Mouse (Mus musculus) limb, embryonic 11.5 days (tissue): ENCODE measurements at regions not wholly inside any gene's neighbourhood (a gene's known extent, or its start where the extent isn't known, plus 50 kb on each side); places are given as distances from the start of the nearest gene placed in this dataset.
A peak's percentile ranks its signal among the peaks of the same experiment; 100 is the strongest.

Experiments used
- ATAC-seq: fragments of 200-750 bp; cut with Nextera tagmentation; 2 replicates; pipeline ENCODE4 v1.8.0; 2017; ENCODE audit warnings: low read depth; ENCODE audit not compliant: insufficient number of reproducible peaks, low FRiP score, low TSS enrichment
- DNase-seq: peaks from one replicate; pipeline ENCODE4 v3.0.0-alpha.2; 2015; ENCODE audit warnings: low spot score
- H3K27ac ChIP-seq: fragments of 300-500 bp; sonication (generic); replicated peaks from 2 replicates; pipeline ENCODE4 v1.5.1; 2014; ENCODE audit warnings: low read depth, mild to moderate bottlenecking, low read length
- H3K27me3 ChIP-seq: fragments of 300-500 bp; sonication (generic); 2 replicates; pipeline ENCODE4 v1.6.1; 2014; ENCODE audit warnings: mild to moderate bottlenecking, low read length, mixed read lengths; ENCODE audit not compliant: control insufficient read depth, insufficient read depth
- H3K36me3 ChIP-seq: fragments of 300-500 bp; sonication (generic); 2 replicates; pipeline ENCODE4 v1.6.1; 2014; ENCODE audit warnings: mild to moderate bottlenecking, low read length, moderate library complexity, mixed read lengths; ENCODE audit not compliant: control insufficient read depth, insufficient read depth
- H3K4me1 ChIP-seq: fragments of 300-500 bp; sonication (generic); 2 replicates; pipeline ENCODE4 v1.6.1; 2014; ENCODE audit warnings: low read length, mixed read lengths; ENCODE audit not compliant: control insufficient read depth, insufficient read depth
- H3K4me2 ChIP-seq: fragments of 300-500 bp; sonication (generic); 2 replicates; pipeline ENCODE4 v1.6.1; 2014; ENCODE audit warnings: low read depth, mild to moderate bottlenecking, moderate library complexity; ENCODE audit not compliant: severe bottlenecking
- H3K4me3 ChIP-seq: fragments of 300-500 bp; sonication (generic); 2 replicates; pipeline ENCODE4 v1.5.1; 2014; ENCODE audit warnings: low read depth, low read length
- H3K9ac ChIP-seq: fragments of 300-500 bp; sonication (generic); 2 replicates; pipeline ENCODE4 v1.6.1; 2014; ENCODE audit warnings: mild to moderate bottlenecking, low read length
- H3K9me3 ChIP-seq: fragments of 300-500 bp; sonication (generic); 2 replicates; pipeline ENCODE4 v1.6.1; 2016; ENCODE audit warnings: low read length; ENCODE audit not compliant: control insufficient read depth
- WGBS: fragments of 180-500 bp; shearing (Covaris S2); extraction: QIAGEN DNeasy Blood & Tissue Kit; methylation state at CpG from one replicate; pipeline ENCODE4 v1.1.7; 2014; 5-methylcytosine and 5-hydroxymethylcytosine counted together

DNA sequence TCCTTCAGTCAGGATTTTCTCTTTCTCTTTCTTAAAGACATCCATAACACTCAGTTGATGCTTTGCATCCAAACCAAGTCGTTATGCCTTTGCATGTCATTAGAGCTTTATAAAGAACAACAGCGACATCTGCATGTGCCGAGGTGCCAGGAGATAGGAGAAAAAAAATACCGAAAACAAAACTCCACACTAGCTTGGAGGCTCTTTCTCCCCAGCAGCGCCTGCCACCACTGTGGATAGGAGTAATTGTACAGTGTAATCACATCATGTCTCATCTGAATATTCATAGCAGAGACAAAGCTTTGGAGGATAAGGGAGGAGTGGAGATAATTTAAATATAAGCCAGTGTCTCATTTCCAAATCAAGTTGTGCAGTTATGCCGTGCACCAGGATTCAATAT, 246.0 kb upstream of the Pmfbp1 start:
- Histone ChIP-seq H3K36me3 (no peaks in the 10 kb centered on the region), H3K4me3 (no peak overlapping the region), H3K9me3 (no peaks in the 10 kb centered on the region), H3K9ac (no peak overlapping the region), H3K4me1 (no peaks in the 10 kb centered on the region), H3K4me2 (no peak overlapping the region), H3K27ac (no peak overlapping the region), H3K27me3 (no peaks in the 10 kb centered on the region)
- WGBS: 90% methylated on average over 6 of the region's 6 CpGs
- ATAC-seq: no peak
- no peak for DNase-seq

GRCm38 (mm10) chr8:109248356-109248755, 245.5 kb upstream of the Pmfbp1 start:
- H3K27ac ChIP-seq: no peak overlapping the region
- ATAC-seq (no peak), DNase-seq (no peak)
- no peaks in the 10 kb centered on the region for H3K27me3 ChIP-seq
- H3K4me2 ChIP-seq: no peak overlapping the region
- no peaks in the 10 kb centered on the region for H3K4me1 ChIP-seq
- H3K9ac ChIP-seq: no peak overlapping the region
- no peak overlapping the region for H3K4me3 ChIP-seq
- 87% methylated on average over 6 of the region's 6 CpGs for WGBS
- no peaks in the 10 kb centered on the region for H3K36me3 ChIP-seq
- no peaks in the 10 kb centered on the region for H3K9me3 ChIP-seq

DNA sequence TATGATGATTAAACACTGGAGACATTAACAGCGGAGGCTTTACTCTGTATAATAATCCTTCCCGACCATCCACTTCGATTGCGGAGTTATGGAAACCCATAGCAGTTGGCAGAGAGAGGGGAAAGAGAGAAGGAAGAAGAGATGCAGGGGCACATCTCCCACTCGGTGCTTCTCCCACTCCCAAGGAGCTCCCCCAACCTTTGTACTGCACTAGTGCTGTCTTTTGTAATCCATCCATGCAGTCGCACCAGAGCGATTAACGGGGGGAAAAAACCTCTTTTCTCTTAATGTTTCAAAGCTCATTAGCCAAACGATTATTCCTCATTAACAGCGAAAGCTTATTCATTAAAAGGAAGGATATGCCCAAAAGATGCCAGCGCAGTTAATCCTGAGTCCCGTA, 244.6 kb upstream of the Pmfbp1 start:
- Histone ChIP-seq H3K9ac (no peak overlapping the region), H3K4me3 (no peak overlapping the region), H3K4me1 (no peaks in the 10 kb centered on the region), H3K4me2 (no peak overlapping the region), H3K27ac (no peak overlapping the region), H3K27me3 (no peaks in the 10 kb centered on the region), H3K36me3 (no peaks in the 10 kb centered on the region), H3K9me3 (no peaks in the 10 kb centered on the region)
- 83% methylated on average over 12 of the region's 12 CpGs for WGBS
- no peak for DNase-seq
- ATAC-seq: no peak

DNA sequence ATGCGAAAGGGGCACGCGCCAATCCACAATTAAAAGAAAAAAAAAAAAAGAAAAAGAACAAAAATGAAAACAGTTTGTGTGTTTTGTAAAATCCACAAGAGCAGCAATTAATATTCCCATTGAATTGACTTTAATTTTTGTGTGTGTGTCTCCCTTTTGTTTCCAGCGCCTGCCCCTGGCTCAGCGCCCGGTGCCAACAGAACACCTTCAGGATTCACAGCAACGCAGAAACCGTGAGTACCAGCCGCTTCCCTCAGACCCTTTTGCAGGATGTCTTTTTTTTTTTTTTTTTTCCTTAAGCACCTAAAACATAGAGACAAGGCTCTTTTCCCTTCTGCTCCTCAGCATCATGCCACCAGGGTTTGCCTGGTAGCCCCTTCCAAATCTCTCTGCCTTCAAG, 244.1 kb upstream of the Pmfbp1 start:
- H3K27ac ChIP-seq: no peak overlapping the region
- no peaks in the 10 kb centered on the region for H3K9me3 ChIP-seq
- H3K4me3 ChIP-seq: no peak overlapping the region
- H3K36me3 ChIP-seq: no peaks in the 10 kb centered on the region
- no peak overlapping the region for H3K4me2 ChIP-seq
- ATAC-seq (no peak), DNase-seq (no peak)
- H3K9ac ChIP-seq: no peak overlapping the region
- no peaks in the 10 kb centered on the region for H3K4me1 ChIP-seq
- WGBS: 92% methylated on average over 9 of the region's 9 CpGs
- no peaks in the 10 kb centered on the region for H3K27me3 ChIP-seq

GRCm38 (mm10) chr8:109250551-109250950, 243.3 kb upstream of the Pmfbp1 start:
- Histone ChIP-seq H3K9ac (no peak overlapping the region), H3K4me3 (no peak overlapping the region), H3K27me3 (no peaks in the 10 kb centered on the region), H3K36me3 (no peaks in the 10 kb centered on the region), H3K4me2 (no peak overlapping the region), H3K4me1 (no peaks in the 10 kb centered on the region), H3K9me3 (no peaks in the 10 kb centered on the region), H3K27ac (no peak overlapping the region)
- ATAC-seq (no peak), DNase-seq (no peak)
- 85% methylated on average over 8 of the region's 8 CpGs for WGBS

- Histone ChIP-seq H3K4me1 (no peaks in the 10 kb centered on the region), H3K4me2 (no peak overlapping the region), H3K36me3 (no peaks in the 10 kb centered on the region), H3K9ac (no peak overlapping the region), H3K4me3 (no peak overlapping the region), H3K27ac (no peak overlapping the region), H3K27me3 (no peaks in the 10 kb centered on the region), H3K9me3 (no peaks in the 10 kb centered on the region)
- no peak for DNase-seq
- 89% methylated on average over 24 of the region's 24 CpGs for WGBS
- no peak for ATAC-seq
These were observed 242.4 kb upstream of the Pmfbp1 start for GRCm38 (mm10) chr8:109251360-109251798.

GRCm38 (mm10) chr8:109252404-109252803, 241.4 kb upstream of the Pmfbp1 start:
- Histone ChIP-seq H3K4me1 (no peaks in the 10 kb centered on the region), H3K4me3 (no peak overlapping the region), H3K27me3 (no peaks in the 10 kb centered on the region), H3K9me3 (no peaks in the 10 kb centered on the region), H3K36me3 (no peaks in the 10 kb centered on the region), H3K4me2 (no peak overlapping the region), H3K9ac (no peak overlapping the region), H3K27ac (no peak overlapping the region)
- WGBS: 83% methylated on average over 4 of the region's 4 CpGs
- ATAC-seq (no peak), DNase-seq (no peak)

DNA sequence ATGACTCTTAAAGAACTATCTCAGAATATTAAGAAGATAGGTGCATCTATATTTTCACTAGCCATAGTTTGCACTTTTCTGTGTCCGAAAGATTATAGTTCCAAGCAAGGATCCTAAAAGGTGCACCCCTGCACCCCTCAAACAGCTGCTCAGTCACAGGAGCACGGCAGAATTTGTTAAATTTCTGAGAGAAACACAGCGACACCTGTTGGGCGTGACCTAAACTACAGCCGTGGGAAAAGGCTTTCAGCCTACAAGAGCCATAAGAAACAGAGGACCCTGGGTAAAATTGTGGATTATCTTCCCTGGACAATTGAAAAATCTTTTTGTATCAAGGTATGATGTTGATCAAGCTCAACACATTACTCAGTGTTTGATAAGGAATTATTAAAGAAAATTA, 214.7 kb upstream of the Pmfbp1 start:
- Histone ChIP-seq H3K9ac (no peak overlapping the region), H3K27me3 (no peaks in the 10 kb centered on the region), H3K9me3 (no peaks in the 10 kb centered on the region), H3K4me2 (no peak overlapping the region), H3K4me1 (no peaks in the 10 kb centered on the region), H3K27ac (no peak overlapping the region), H3K36me3 (no peaks in the 10 kb centered on the region), H3K4me3 (no peak overlapping the region)
- WGBS: 19% methylated on average over 5 of the region's 5 CpGs
- DNase-seq (peak; percentile 82), ATAC-seq (no peak)

DNA sequence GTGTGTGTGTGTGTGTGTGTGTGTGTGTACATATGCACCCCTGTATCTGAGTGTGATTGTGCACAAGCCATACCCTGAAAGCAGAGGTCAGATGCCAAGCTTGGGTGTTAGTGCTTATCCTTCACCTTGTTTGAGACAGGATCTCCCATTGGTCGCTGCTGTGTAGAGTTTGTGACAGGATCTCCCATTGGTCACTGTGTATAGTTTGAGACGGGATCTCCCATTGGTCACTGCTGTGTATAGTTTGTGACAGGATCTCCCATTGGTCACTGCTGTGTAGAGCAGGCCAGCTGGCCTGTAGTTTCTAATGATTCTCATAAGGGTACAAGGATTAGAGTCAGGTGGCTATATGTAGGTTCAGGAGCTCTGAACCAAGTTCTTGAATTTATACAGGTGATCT, 213.3 kb upstream of the Pmfbp1 start:
- Histone ChIP-seq H3K4me3 (no peak overlapping the region), H3K9ac (no peak overlapping the region), H3K9me3 (no peaks in the 10 kb centered on the region), H3K27ac (no peak overlapping the region), H3K27me3 (no peaks in the 10 kb centered on the region), H3K36me3 (no peaks in the 10 kb centered on the region), H3K4me2 (no peak overlapping the region), H3K4me1 (no peaks in the 10 kb centered on the region)
- WGBS: 84% methylated on average over 2 of the region's 2 CpGs
- DNase-seq (peak; percentile 31), ATAC-seq (no peak)
